Mouse (Mus musculus) adrenal gland, postnatal 25 days (tissue): ENCODE data around the gene Ybx1. TPM values are rescaled to one million over a fixed set of nuclear protein-coding genes. Genes with fewer than 3 reads are reported as not detected.

Experiments used
- DNase-seq: peaks from one replicate; pipeline ENCODE4 v3.0.0; 2021; ENCODE audit warnings: mixed read lengths
- total RNA-seq: library from RNA; stranded (reverse); gene quantifications from 2 replicates; pipeline ENCODE4 v1.2.3, GENCODE M21; 2021

Gene Ybx1
- total RNA-seq, 1 experiment from 2014 or later = 585 TPM

GRCm38 (mm10) chr4:119266606-119267005 is 27.8 kb downstream of the Ybx1 start:
- DNase-seq = no peak

GRCm38 (mm10) chr4:119263459-119263858 is 30.9 kb downstream of the Ybx1 start:
- DNase-seq = no peak

GRCm38 (mm10) chr4:119262483-119262882 is 31.9 kb downstream of the Ybx1 start:
- DNase-seq = no peak

- DNase-seq = no peak
Measured at GRCm38 (mm10) chr4:119261087-119261713, 33.2 kb downstream of the Ybx1 start.

- no peak for DNase-seq
Measured at GRCm38 (mm10) chr4:119259344-119260254, 34.8 kb downstream of the Ybx1 start.

GRCm38 (mm10) chr4:119257083-119257482 is 37.3 kb downstream of the Ybx1 start:
- DNase-seq = no peak

- no peak for DNase-seq
Measured at GRCm38 (mm10) chr4:119255351-119255750, 39.1 kb downstream of the Ybx1 start, which contains the start of gene Cldn19. Cldn19 (plus strand) TSS chr4:119255414.

- DNase-seq = no peak
Measured at GRCm38 (mm10) chr4:119254012-119254618, 40.3 kb downstream of the Ybx1 start.

- DNase-seq = no peak
Measured at GRCm38 (mm10) chr4:119252025-119252808, 42.2 kb downstream of the Ybx1 start.

- DNase-seq = no peak
Measured at GRCm38 (mm10) chr4:119248407-119248965, 45.9 kb downstream of the Ybx1 start.

- peak; percentile 86 for DNase-seq
Measured at GRCm38 (mm10) chr4:119247462-119248235, 46.8 kb downstream of the Ybx1 start.

- no peak for DNase-seq
Measured at GRCm38 (mm10) chr4:119246688-119247225, 47.6 kb downstream of the Ybx1 start.

GRCm38 (mm10) chr4:119245961-119246360 is 48.4 kb downstream of the Ybx1 start:
- DNase-seq = no peak

- peak; percentile 33 for DNase-seq
Measured at GRCm38 (mm10) chr4:119245556-119245955, 48.8 kb downstream of the Ybx1 start.

- no peak for DNase-seq
Measured at GRCm38 (mm10) chr4:119244468-119245240, 49.8 kb downstream of the Ybx1 start.

GRCm38 (mm10) chr4:119242571-119242970 is 51.8 kb downstream of the Ybx1 start:
- DNase-seq = no peak

GRCm38 (mm10) chr4:119241664-119242063 is 52.7 kb downstream of the Ybx1 start:
- peak; percentile 26 for DNase-seq

GRCm38 (mm10) chr4:119239181-119239682 is 55.2 kb downstream of the Ybx1 start:
- DNase-seq = no peak

- no peak for DNase-seq
Measured at GRCm38 (mm10) chr4:119238661-119239060, 55.7 kb downstream of the Ybx1 start.

- no peak for DNase-seq
Measured at GRCm38 (mm10) chr4:119234348-119234747, 60.1 kb downstream of the Ybx1 start.
